Mouse (Mus musculus): ENCODE measurements around the gene Cdiptos.

Gene Cdiptos

GRCm38 (mm10) chr7:126975950-126976866 is at the start of gene Cdiptos:
Gene Cdiptos (minus strand): TSS chr7:126976098.
- peak; percentile 93 to 95 for DNase-seq (ENCODE audit: low spot score in 2 of 2)

- peak; percentile 79 to 85 for DNase-seq (ENCODE audit: low spot score in 2 of 2)
Observed at GRCm38 (mm10) chr7:127024755-127025555, 49.1 kb upstream of the Cdiptos start.

- peak; percentile 50 for DNase-seq (ENCODE audit: low spot score in 2 of 2)
Observed at GRCm38 (mm10) chr7:127023896-127024690, 48.2 kb upstream of the Cdiptos start.

DNA sequence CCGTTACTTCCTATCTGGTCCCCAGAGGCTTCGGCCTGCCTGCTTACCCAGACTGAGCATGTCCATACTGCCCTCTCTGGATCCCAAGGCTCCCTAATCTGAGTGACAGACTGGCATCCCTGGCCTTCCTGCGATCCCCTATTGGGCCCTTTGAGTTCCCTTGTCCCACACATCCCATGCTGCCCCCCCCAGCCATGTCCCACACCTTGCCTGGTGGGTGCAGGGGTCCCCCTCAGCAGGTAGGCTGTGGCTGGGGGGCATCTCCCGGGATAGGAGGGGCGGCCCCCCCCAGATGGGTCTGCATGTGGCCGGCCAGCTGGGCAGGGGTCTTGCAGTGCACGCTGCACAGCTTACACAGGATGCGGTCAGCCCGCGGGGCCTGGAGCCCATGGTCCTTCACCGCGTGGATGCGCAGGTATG is 47.4 kb upstream of the Cdiptos start:
- DNase-seq (ENCODE audit: low spot score in 2 of 2): no peak

- no peak for DNase-seq (ENCODE audit: low spot score in 2 of 2)
Observed at GRCm38 (mm10) chr7:127022528-127023271, 46.8 kb upstream of the Cdiptos start.

- no peak for DNase-seq (ENCODE audit: low spot score in 2 of 2)
Observed at GRCm38 (mm10) chr7:127021563-127022527, 45.9 kb upstream of the Cdiptos start.

GRCm38 (mm10) chr7:127020901-127021562 is 45.1 kb upstream of the Cdiptos start, which contains the start of the genes Gm42742 and Prrt2:
Gene Gm42742 (minus strand): TSS chr7:127021097.
Gene Prrt2 (minus strand): TSS chr7:127021211.
- peak in 1 of 2 experiments; percentile 29 for DNase-seq (ENCODE audit: low spot score in 2 of 2)

DNA sequence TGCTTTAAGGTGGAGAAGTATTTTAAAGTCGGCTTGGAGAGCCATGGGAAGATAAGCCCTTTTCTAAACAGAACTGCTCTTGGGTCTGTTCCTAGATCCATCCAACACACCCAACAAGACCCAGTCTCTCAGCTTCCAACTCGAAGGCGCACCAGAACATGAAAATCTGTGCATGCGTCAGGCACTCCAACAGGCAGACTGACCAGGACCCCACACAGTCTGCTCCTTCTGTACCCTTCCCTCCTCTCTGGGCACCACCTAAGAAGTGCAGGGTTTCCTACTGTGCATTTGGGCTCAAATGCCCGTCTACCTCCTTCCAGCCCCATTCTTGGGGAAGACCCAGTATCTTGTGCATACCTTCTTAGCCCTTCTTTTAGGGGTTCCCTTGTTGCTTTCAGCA is 44.6 kb upstream of the Cdiptos start:
- no peak for DNase-seq (ENCODE audit: low spot score in 2 of 2)

DNA sequence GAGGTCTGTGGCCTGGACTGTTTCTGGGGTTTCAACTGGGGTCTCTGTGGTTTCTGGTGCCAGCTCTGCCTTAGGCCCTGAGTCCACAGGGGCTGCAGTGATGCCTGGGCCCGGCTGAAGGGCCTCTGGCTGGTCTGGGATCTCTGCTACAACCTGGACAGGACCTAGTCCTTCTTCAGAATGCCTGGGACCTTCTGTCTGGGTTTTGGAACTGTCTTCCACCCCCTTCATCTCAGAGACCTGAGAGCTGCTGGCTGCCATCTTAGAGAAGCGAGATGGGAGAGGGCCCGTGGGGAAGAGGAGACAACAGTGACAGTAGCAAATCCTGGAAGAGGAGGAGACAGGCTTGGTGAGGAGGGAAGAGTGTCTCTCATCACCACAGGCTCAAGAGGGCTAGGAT is 44.1 kb upstream of the Cdiptos start:
- no peak for DNase-seq (ENCODE audit: low spot score in 2 of 2)

DNA sequence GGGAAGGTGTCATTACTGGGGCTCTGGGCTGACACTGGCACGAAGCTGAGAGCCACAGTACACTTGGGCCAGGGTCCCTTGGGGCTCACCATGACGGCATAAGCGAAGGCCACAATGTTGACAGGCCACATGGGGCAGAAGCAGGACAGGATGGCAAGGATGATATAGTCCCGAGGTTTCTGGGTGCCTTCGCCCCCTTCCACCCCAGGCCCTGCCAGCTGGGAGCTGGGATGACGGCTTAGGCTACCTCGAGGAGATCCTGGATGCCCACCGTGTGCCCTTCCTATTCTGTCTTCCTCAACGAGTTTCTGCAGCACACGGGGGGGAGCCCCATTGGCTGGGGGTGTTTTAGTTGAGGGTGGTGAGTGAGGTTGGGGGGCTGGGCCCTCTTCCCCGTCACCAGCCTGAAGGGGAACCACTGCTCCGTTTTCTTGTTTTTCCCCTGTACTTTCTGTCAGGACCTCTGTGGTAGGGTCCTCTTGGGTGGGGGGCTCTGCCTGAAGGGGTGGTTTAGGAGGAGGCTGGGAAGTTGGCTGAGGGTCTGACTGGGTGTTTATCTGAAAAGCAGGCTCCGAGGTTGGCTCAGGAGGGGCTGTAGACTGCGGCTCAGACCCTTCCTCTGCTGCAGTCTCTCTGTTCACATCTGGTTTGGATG is 43.5 kb upstream of the Cdiptos start:
- DNase-seq (ENCODE audit: low spot score in 2 of 2): no peak

DNA sequence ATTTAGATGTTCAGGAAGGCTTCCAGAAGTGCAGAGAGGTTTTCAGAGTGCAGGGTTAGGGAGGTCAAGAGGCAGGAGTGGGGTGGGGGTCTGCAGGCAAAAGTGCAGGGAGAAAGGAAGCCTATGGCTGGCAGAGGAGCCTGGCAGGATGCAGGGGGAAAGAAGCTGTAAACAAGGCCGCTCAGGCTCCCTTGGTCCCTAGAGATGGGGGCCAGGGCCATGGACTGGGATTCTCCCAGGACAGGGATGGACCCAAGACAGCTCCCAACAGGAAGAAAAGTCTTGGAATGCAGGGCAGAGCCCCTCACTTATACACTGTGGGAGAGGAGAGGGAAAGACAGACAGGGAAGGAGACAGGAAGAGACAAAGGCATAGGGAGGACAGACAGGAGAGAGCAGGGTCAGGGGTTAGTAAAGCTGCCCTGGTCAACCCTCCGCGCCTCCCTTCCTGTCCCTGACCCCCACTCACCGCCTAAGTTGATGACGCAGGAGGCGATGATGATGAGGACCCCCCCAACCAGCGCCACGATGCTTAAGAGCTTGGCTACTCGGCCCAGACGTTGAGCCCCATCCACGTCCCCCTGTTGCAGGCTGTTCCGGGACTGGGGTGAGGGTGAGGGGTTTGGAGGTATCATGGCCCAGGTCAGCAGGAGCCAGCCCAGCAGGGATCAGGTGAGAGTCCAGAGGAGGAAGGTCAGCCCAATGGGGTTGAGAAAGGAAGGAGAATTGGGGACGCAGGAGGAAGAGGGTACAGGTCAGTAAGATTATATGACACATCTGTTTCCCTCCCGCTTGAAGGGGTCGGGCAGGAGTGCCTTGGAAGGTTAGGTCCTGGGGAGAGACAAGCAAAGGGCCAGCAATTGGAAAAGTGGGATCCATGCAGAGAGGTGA is 42.8 kb upstream of the Cdiptos start:
- DNase-seq (ENCODE audit: low spot score in 2 of 2): no peak

GRCm38 (mm10) chr7:127017950-127018345 is 42.0 kb upstream of the Cdiptos start:
- no peak for DNase-seq (ENCODE audit: low spot score in 2 of 2)

DNA sequence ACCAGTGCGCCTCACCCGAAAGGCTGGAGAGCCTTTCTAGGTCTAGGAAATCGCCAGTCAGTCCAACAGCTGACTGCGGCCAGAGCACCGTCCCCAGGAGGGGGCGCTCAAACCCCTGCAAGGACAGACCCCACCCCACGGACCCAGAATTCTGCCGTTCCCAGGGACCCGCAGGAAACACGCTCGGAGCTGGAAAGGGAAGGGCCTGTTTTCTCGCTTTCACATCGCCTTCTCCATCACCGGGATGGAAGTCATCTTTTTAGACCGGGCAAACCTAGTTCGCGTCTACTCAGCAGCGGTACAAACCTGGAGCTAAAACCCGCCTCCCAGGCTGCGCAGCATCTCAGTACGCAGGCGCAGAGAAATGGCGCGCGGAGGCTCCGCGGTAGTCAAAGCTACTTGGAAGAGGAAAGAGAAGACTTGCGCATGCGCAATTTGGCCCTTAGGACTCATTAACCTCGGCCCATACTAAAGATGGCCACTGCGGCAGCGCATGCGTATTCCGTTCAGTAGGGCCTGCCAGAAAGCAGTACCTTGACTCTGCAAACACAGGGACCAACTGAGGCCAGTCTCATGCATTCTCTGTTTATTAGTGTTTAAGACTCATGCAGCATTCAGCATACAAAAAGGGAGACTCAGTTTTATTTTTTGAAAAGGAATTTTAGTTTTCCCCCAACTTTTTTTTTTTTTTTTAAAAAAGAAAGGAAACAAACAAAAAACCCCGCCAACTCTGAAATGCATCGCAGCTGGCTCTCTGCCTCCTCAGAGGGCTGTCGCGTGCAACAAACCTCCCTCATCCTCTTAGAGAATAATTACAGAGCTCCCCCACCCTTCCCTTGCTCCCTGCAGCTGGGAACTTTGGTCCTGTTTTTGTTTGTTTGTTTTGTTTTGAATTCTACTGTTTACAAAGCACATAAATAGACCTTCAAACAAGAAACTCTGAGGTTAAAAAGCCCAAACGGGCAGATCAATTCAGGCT is 41.4 kb upstream of the Cdiptos start, which contains the start of gene Pagr1a:
TSS of gene Pagr1a (minus strand) at position 382 of the 979 bp plus-strand sequence.
- peak; percentile 97 for DNase-seq (ENCODE audit: low spot score in 2 of 2)

GRCm38 (mm10) chr7:127016486-127016938 is 40.6 kb upstream of the Cdiptos start:
- DNase-seq (ENCODE audit: low spot score in 2 of 2): no peak

DNA sequence TGATC is 40.4 kb upstream of the Cdiptos start, which contains the start of gene Pagr1b:
TSS of gene Pagr1b (minus strand) at position 4 of the 5 bp plus-strand sequence.
- DNase-seq (ENCODE audit: low spot score in 2 of 2): no peak

- DNase-seq (ENCODE audit: low spot score in 2 of 2): peak in 1 of 2 experiments; percentile 44
Observed at GRCm38 (mm10) chr7:127016081-127016480, 40.2 kb upstream of the Cdiptos start.

GRCm38 (mm10) chr7:127014993-127015392 is 39.1 kb upstream of the Cdiptos start:
- no peak for DNase-seq (ENCODE audit: low spot score in 2 of 2)
